Mouse (Mus musculus) embryonic fibroblast, embryonic 13.5 days (primary cell): ENCODE measurements around the gene Prkag3.

Source experiments
- CTCF ChIP-seq: IDR thresholded peaks from 2 replicates; pipeline ENCODE4 v1.5.1; 2011; ENCODE audit warnings: mild to moderate bottlenecking, control low read depth, low read length, moderate library complexity, borderline replicate concordance; ENCODE audit not compliant: insufficient read depth
- POLR2A ChIP-seq: IDR thresholded peaks from 2 replicates; pipeline ENCODE4 v1.6.1; 2011; ENCODE audit warnings: low read depth, mild to moderate bottlenecking, control low read depth, low read length, moderate library complexity

GRCm38 (mm10) chr1:74698791-74699190, 50.2 kb downstream of the Prkag3 start:
- no peak for TF ChIP-seq CTCF
- TF ChIP-seq POLR2A: no peak
